Mouse (Mus musculus) thymus, postnatal 14 days (tissue): ENCODE results near the gene Adam17.

Experiments
- DNase-seq: peaks from one replicate; pipeline ENCODE4 v3.0.0; 2021

Gene Adam17

GRCm38 (mm10) chr12:21305741-21306140 lies 67.7 kb downstream of the Adam17 start:
- DNase-seq, result no peak

GRCm38 (mm10) chr12:21302361-21302783 lies 71.1 kb downstream of the Adam17 start:
- no peak for DNase-seq

GRCm38 (mm10) chr12:21301932-21302331 lies 71.5 kb downstream of the Adam17 start:
- no peak for DNase-seq

- DNase-seq, result no peak
These were observed 72.1 kb downstream of the Adam17 start for GRCm38 (mm10) chr12:21301324-21301723.

- DNase-seq, result no peak
These were observed 74.6 kb downstream of the Adam17 start for GRCm38 (mm10) chr12:21298856-21299255.

- no peak for DNase-seq
These were observed 83.8 kb downstream of the Adam17 start for GRCm38 (mm10) chr12:21289651-21290050.

GRCm38 (mm10) chr12:21288716-21289395 lies 84.6 kb downstream of the Adam17 start:
- DNase-seq, result no peak

- DNase-seq, result peak; percentile 43
These were observed 86.5 kb downstream of the Adam17 start for GRCm38 (mm10) chr12:21286712-21287650.

- peak; percentile 99 for DNase-seq
These were observed 87.2 kb downstream of the Adam17 start, which contains the start of gene Itgb1bp1 for GRCm38 (mm10) chr12:21286243-21286622. Gene Itgb1bp1 (minus strand): TSS chr12:21286284.

- no peak for DNase-seq
These were observed 87.8 kb downstream of the Adam17 start for GRCm38 (mm10) chr12:21285508-21286242.

- DNase-seq, result no peak
These were observed 88.5 kb downstream of the Adam17 start, which contains the start of gene Cpsf3 for GRCm38 (mm10) chr12:21284761-21285441. Gene Cpsf3 (plus strand): TSS chr12:21285391.

GRCm38 (mm10) chr12:21277352-21277864 lies 96.0 kb downstream of the Adam17 start:
- DNase-seq, result no peak

- DNase-seq, result no peak
These were observed 99.0 kb downstream of the Adam17 start for GRCm38 (mm10) chr12:21274446-21274845.
